Mouse (Mus musculus) brain, embryonic 14.5 days (tissue): ENCODE data around the gene Mapk10.

ENCODE experiments used
- CTCF ChIP-seq: fragments of 200-500 bp; IDR thresholded peaks from 2 replicates; pipeline ENCODE4 v1.5.1; 2012; ENCODE audit warnings: inconsistent platforms, mild to moderate bottlenecking, moderate library complexity, borderline replicate concordance; ENCODE audit not compliant: insufficient read depth, insufficient read length; ENCODE audit errors: extremely low read depth
- POLR2A ChIP-seq: fragments of 200-500 bp; IDR thresholded peaks from 2 replicates; pipeline ENCODE4 v1.6.1; 2012; ENCODE audit warnings: mild to moderate bottlenecking, inconsistent platforms, borderline replicate concordance; ENCODE audit not compliant: poor library complexity, insufficient read depth, insufficient read length, severe bottlenecking; ENCODE audit errors: extremely low read depth

GRCm38 (mm10) chr5:103133626-103134025, 77.5 kb downstream of the Mapk10 start:
- TF ChIP-seq POLR2A: no peak
- TF ChIP-seq CTCF: no peak
